ENCODE assay signal across 29 mouse cellular contexts in the genomic region with DNA sequence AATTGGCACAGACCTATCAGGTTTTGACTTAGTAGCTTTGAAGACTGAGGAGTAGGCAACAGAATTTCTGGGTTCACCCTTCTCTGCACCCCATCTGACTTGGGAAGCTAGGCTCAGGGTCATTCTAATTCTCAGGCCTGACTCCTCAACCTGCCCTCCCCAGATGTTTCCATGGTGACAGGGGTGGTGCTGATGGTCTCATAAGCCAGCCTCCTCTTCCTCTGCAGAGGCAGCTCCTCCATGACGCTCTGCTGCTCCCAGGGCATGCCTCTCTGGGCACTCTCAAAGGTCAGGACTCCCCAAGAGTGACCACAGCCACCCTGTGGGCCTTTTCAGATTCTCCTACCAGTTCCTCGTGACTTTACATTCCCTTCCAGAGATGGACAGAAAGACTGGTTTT. TPM values are rescaled to one million over a fixed set of nuclear protein-coding genes. Genes with fewer than 3 reads are reported as not detected.
A peak's percentile ranks its signal among the peaks of the same experiment; 100 is the strongest.
DNase-seq lines count a peak whose midpoint lies in the region; ATAC-seq and TF ChIP-seq lines count a peak whose summit lies in the region.
"Had no signal": no experiment of that assay in that cellular context is flagged by ENCODE, and none has a peak within 500 bp of the region (broad histone marks: within the 10 kb centered on the region; RNA-seq: fewer than 3 reads in every experiment).

No protein-coding gene starts in this region.

- DNase-seq in spleen, adult 2 months (ENCODE audit: low read depth in 1 of 2, low spot score in 2 of 2) = no peak
- DNase-seq in spleen, adult 18-20 months = no peak
- peak; percentile 8 for DNase-seq in CD4-positive helper T cell, adult 2 months (ENCODE audit: low read depth, low spot score)
- DNase-seq in splenic B cell, adult 2 months (ENCODE audit: low read depth, low spot score) = peak; percentile 35
- no peak for DNase-seq in adrenal gland, adult 18-20 months (ENCODE audit: low spot score in 2 of 2)
- DNase-seq in lung, postnatal 14 days = no peak
- DNase-seq: adrenal gland, postnatal 10 days; cerebellum, adult 8-10 months; gastrocnemius, postnatal 14 days; heart, postnatal 14 days; kidney, adult 11 months; liver, embryonic 13.5 days; right cerebral cortex, postnatal 14 days had no signal

- H3K27me3 ChIP-seq in spleen, adult 2 months (ENCODE audit: control insufficient read depth, insufficient read depth, low read length) = no peaks in the 10 kb centered on the region
- no peaks in the 10 kb centered on the region for H3K27me3 ChIP-seq in splenic B cell, adult 2 months (ENCODE audit: control insufficient read depth, insufficient read depth, low read length, poor library complexity, severe bottlenecking)
- H3K27me3 ChIP-seq: embryonic facial prominence, embryonic 15.5 days; heart, embryonic 13.5 days; hindbrain, embryonic 12.5 days; kidney, embryonic 15.5 days; limb, embryonic 13.5 days; liver, embryonic 13.5 days; stomach, embryonic 15.5 days had no signal

- no peak overlapping the region for H3K4me3 ChIP-seq in spleen, adult 2 months (ENCODE audit: extremely low read depth, insufficient read depth, insufficient read length)
- H3K4me3 ChIP-seq: embryonic facial prominence, embryonic 15.5 days; heart, embryonic 13.5 days; hindbrain, embryonic 12.5 days; kidney, embryonic 15.5 days; limb, embryonic 13.5 days; liver, embryonic 13.5 days; stomach, embryonic 15.5 days had no signal

- 40% methylated on average over 2 of the region's 2 CpGs for WGBS in spleen, adult 2 months

- H3K4me1 ChIP-seq in spleen, adult 2 months (ENCODE audit: control insufficient read depth, insufficient read depth, insufficient read length) = peaks cover 12% of the 10 kb centered on the region; the same call in 1 of the 2 replicates
- H3K4me1 ChIP-seq: embryonic facial prominence, embryonic 15.5 days; kidney, embryonic 15.5 days; limb, embryonic 13.5 days; liver, embryonic 13.5 days; stomach, embryonic 15.5 days had no signal

- no peak for TF ChIP-seq CTCF in spleen, adult 2 months (IDR thresholded peaks at IDR 0.05; ENCODE audit: extremely low read depth, insufficient read depth, insufficient read length, insufficient replicate concordance)

- no peak for TF ChIP-seq POLR2A in spleen, adult 2 months (IDR thresholded peaks at IDR 0.05; ENCODE audit: low read depth, low read length)

- ATAC-seq in megakaryocyte, adult 5-6 weeks (ENCODE audit: poor library complexity, severe bottlenecking) = peak; percentile 20
- ATAC-seq: activated CD4-positive, CD25-positive, alpha-beta regulatory T cell, adult 4 months; forebrain, embryonic 14.5 days had no signal

- peak overlapping the region; percentile 5; the same call in 1 of the 2 replicates for H3K27ac ChIP-seq in spleen, adult 2 months (ENCODE audit: insufficient read depth, low read length)
- H3K27ac ChIP-seq: embryonic facial prominence, embryonic 15.5 days; heart, embryonic 13.5 days; hindbrain, embryonic 12.5 days; kidney, embryonic 15.5 days; limb, embryonic 13.5 days; liver, embryonic 13.5 days; stomach, embryonic 15.5 days had no signal

- H3K36me3 ChIP-seq in spleen, adult 2 months (ENCODE audit: control insufficient read depth, insufficient read depth, low read length) = no peaks in the 10 kb centered on the region
- H3K36me3 ChIP-seq in splenic B cell, adult 2 months (ENCODE audit: control insufficient read depth, insufficient read depth, low read length, poor library complexity, severe bottlenecking) = no peaks in the 10 kb centered on the region
- H3K36me3 ChIP-seq: embryonic facial prominence, embryonic 15.5 days; heart, embryonic 13.5 days; hindbrain, embryonic 12.5 days; kidney, embryonic 15.5 days; limb, embryonic 13.5 days; liver, embryonic 13.5 days; stomach, embryonic 15.5 days had no signal

RNA-seq across cellular contexts. Expression of gene Rpl9-ps1, which starts 6.5 kb away (rescaled TPM):
- polyA plus RNA-seq in spleen, adult 2 months (2012; rRNA removed) = not detected in 2 replicates
- total RNA-seq in megakaryocyte, adult 5-6 weeks (2015) = 1.0 TPM in 1 of 2 replicates, not detected in the other
- not detected in 2 replicates for total RNA-seq in megakaryocyte, adult 5-6 weeks (2017)
- not detected for total RNA-seq in adrenal gland, adult 18-20 months (2021)
- total RNA-seq: adrenal gland, postnatal 10 days; gastrocnemius, postnatal 14 days; heart, adult 18-20 months; heart, postnatal 14 days; layer of hippocampus, adult 8-10 months; left cerebral cortex, postnatal 14 days; midbrain, postnatal 0 days had no signal
- polyA plus RNA-seq: brain, embryonic 14.5 days; embryonic facial prominence, embryonic 15.5 days; forebrain, embryonic 14.5 days; heart, embryonic 13.5 days; hindbrain, embryonic 12.5 days; kidney, embryonic 15.5 days; limb, embryonic 13.5 days; liver, embryonic 13.5 days; lung, embryonic 14.5 days; midbrain, embryonic 11.5 days; midbrain, postnatal 0 days; stomach, embryonic 15.5 days had no signal

RNA-seq across cellular contexts. Expression of gene Ccl3, which starts 10.2 kb away (rescaled TPM):
- 5.9 and 7.6 TPM in 2 replicates for polyA plus RNA-seq in spleen, adult 2 months (2012; rRNA removed)
- total RNA-seq in megakaryocyte, adult 5-6 weeks (2015) = 299 and 403 TPM in 2 replicates
- 184 and 222 TPM in 2 replicates for total RNA-seq in megakaryocyte, adult 5-6 weeks (2017)
- total RNA-seq in adrenal gland, adult 18-20 months (2021) = under 1 TPM in 1 of 2 experiments, not detected in 1; 0.56 TPM
- total RNA-seq: gastrocnemius, postnatal 14 days; heart, adult 18-20 months; heart, postnatal 14 days; left cerebral cortex, postnatal 14 days had no signal

RNA-seq across cellular contexts. Expression of gene Ccl4, which starts 23.4 kb away (rescaled TPM):
- polyA plus RNA-seq in spleen, adult 2 months (2012; rRNA removed) = 3.8 and 5.1 TPM in 2 replicates
- total RNA-seq in megakaryocyte, adult 5-6 weeks (2015) = 36.0 and 59.5 TPM in 2 replicates
- 36.2 and 51.5 TPM in 2 replicates for total RNA-seq in megakaryocyte, adult 5-6 weeks (2017)
- total RNA-seq in adrenal gland, adult 18-20 months (2021) = not detected
- total RNA-seq: adrenal gland, postnatal 10 days; gastrocnemius, postnatal 14 days; heart, adult 18-20 months; heart, postnatal 14 days; left cerebral cortex, postnatal 14 days; midbrain, postnatal 0 days had no signal
- polyA plus RNA-seq: midbrain, embryonic 11.5 days; midbrain, postnatal 0 days had no signal

RNA-seq across cellular contexts. Expression of gene Ccl6, which starts 46.0 kb away (rescaled TPM):
- 12.5 and 15.6 TPM in 2 replicates for polyA plus RNA-seq in spleen, adult 2 months (2012; rRNA removed)
- 916 and 950 TPM in 2 replicates for total RNA-seq in megakaryocyte, adult 5-6 weeks (2015)
- total RNA-seq in megakaryocyte, adult 5-6 weeks (2017) = 592 and 639 TPM in 2 replicates
- 10 to 100 TPM; 16.6 to 36.3 TPM for total RNA-seq in adrenal gland, adult 18-20 months (2021)

Comparison
In these comparisons a context has a peak if more than half of its experiments do, and no peak if none do; other contexts are left out.
1. DNase-seq: peak in CD4-positive helper T cell, adult 2 months (single experiment) and splenic B cell, adult 2 months (single experiment); none in spleen, adult 2 months (0 of 2), spleen, adult 18-20 months (0 of 2), adrenal gland, adult 18-20 months (0 of 2) and lung, postnatal 14 days (single experiment).
2. RNA of gene Ccl3, which starts 10.2 kb away (total RNA-seq): 184 to 403 TPM in megakaryocyte, adult 5-6 weeks; 0.56 TPM in adrenal gland, adult 18-20 months; every median in the first group is over 100 times any median in the second.
3. RNA of gene Ccl4, which starts 23.4 kb away (total RNA-seq): 36.0 to 59.5 TPM in megakaryocyte, adult 5-6 weeks; not detected in adrenal gland, adult 18-20 months; every median in the first group is over 10 times any median in the second.